Mouse (Mus musculus) spleen, adult 18-20 months (tissue): ENCODE measurements around the gene Gse1.

Source experiments
- DNase-seq, 2 experiments: peaks; one replicate each; pipeline ENCODE4 v3.0.0; 2022; ENCODE audit warnings: mixed read lengths in 2 of 2

The Gse1 gene

DNA sequence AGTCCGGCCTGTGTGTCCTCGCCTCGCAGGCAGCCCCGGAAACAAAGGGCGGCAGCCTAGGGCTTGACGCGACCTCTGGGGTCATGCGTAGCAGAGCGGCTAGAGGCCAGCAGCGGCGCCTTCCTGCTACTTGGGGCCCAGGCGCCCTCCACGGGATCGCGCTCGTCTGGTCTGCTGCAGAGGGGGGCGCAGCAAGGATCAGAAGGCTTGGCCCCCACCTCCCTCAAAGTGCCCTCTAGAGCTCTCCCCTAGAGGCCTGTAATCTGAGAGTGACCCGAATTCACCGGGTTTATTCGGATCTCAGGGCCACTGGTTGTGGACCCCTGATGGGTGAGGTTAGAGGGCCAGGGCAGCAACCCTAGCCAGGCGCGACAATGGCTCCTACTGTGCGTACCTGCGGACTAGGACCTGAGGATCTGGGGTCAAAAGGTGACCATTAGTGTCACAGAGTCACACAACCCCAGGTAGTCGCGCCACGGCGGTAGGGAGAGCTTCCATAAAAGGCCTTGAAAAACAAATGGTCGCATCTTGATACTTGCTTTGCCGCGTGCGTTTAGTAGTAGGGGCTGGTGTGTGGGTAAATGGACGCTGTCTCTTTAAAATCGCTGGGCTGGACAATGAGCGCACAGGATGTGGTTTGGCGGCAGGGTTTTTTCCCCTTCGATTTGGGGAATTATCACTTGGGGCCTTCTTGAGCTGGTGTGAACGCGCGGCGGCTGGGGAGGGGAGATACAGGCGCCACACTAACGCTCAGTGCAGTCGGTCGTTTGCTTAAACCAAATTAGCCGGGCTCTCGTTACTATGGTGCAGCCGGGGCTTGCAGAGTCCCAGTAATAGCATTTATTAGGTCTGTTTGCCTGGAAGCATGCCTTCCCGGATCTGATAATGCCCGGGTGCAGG is 258.5 kb downstream of the Gse1 start:
- peak; percentile 74 to 76 for DNase-seq

DNA sequence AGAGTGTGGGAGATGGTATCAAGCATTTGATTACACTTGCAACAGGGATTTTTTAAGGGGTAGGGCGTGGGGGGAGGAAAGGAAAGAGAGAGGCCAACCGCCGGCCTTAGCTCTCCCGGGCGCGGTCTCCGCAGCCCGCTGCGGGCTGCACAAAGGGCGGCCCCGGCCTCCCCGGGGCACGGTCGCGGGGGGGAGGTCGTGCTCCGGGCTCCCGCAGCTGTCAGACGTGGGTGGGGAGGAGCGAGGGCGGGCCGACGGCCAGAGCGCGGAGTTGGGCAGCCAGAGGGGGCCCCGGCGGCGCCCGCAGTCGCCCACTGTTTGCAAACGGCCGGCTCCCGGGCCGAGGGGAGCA is 259.1 kb downstream of the Gse1 start:
- peak in 1 of 2 experiments; percentile 62 for DNase-seq

DNA sequence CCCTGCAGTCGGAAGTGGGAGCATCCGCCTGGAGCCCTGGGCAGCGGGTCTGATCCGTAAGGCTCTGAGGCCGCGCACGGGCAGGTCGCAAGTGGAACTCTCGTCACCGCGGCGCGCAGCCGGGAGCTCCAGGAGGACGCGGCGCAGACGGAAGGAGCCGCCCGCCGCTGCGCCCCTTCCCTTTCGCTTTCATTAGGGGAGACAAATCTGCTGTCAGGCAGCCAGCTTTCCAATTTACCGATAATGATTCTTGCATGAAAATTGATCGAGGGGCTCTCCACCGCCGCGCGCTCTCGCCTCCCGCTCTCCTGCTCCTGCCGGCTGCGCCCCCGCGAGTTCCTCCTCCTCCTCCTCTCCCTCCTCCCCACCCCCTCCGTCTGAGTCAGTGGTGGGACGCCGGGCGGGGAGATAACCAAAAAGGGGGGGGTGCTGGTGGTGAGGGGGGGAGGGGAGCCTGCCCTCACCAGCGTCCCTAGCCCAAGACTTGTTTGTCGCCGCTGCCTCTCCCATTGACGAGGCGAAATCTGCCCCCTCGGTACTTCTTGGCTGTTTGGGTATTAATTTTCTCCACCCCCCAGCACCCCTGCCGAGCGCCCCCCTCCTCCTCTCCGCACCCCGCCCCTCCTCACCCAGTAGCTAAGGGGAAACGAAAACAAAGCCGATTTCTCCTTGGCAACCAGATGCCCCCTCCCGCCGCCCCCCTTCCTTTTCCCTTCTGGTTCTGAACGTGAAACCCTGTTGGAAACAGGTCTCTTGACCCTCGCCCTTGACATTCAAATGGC is 259.7 kb downstream of the Gse1 start:
- DNase-seq, result peak; percentile 67 to 70

DNA sequence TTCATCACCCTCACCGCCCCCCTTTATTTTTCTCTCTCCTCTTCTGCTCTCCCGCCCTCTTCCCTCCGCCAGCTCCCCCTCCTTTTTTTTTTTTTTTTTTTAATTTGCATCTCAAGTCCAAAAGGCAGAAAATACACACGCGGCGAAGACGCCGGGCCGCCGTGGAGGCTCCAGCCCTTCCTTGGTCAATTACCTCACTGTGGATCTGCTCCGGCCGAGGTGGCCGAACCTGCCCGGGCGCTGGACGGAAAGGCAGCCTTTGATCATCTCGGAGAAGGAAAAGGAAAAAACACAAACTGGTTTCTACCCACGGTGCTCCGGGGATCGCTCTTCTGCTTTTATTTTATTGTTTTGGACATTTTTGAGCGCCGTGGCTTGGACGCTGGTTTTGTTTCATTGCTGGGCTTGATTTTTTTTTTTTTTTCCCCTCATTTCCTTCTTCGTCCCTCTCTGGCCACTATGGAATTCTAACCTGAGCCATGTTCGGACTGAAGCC is 260.4 kb downstream of the Gse1 start:
- peak in 1 of 2 experiments; percentile 45 for DNase-seq

DNA sequence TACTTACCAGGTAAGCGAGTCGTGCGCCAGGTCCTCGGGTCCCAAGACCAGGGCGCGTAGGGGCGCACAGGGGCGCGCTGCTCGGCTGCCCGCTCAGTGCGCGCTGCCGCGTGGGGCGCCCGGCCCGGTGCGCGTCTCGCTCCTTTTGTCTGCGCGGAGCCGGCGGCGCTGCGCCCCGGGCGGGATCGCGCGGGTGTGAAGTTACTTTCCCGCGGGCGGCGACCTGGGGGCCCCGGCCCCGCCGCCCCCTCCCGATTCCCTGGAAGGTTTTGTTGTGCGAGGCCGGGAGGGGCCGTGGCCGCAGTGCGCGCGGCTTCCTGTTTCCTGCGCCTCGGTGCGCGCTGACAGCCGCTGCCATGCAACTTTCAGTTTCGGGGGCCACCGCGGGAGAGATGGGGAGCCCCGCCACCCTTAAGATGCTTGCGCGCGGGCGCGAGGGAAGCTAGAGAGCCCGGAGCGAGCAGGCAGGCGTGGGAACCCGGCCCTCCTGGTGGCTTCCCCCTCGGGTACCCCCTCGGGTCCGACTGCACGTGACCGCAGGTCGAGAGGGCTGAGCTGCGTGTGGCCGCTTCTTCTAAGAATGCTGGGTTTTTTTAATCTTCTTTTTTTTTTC is 261.0 kb downstream of the Gse1 start:
- peak; percentile 87 to 88 for DNase-seq

DNA sequence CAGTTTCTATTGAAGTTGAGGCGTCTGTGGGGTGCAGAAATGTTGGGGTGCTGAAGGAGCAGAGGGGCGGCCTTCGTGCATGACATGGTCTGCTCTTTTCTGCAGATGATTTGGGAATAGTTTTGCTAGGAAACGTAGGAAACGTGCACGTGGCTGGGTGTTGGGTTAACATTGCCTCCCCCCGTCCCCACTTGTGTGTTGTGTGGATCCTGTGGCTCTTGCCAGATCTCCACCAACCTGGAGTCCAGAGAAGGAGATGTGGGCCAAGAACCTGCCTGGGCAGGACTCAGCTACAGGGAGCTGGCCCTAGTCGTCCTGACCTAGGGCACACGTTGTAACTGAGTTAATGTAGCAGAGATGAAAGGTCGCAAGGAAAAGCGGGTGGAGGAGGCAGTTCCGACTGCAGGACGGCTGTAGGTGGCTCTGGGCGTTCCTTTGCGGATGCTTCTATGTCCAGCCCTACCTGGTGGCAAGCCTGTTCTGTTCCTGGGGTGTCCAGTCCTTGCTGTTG is 261.6 kb downstream of the Gse1 start:
- no peak for DNase-seq

DNA sequence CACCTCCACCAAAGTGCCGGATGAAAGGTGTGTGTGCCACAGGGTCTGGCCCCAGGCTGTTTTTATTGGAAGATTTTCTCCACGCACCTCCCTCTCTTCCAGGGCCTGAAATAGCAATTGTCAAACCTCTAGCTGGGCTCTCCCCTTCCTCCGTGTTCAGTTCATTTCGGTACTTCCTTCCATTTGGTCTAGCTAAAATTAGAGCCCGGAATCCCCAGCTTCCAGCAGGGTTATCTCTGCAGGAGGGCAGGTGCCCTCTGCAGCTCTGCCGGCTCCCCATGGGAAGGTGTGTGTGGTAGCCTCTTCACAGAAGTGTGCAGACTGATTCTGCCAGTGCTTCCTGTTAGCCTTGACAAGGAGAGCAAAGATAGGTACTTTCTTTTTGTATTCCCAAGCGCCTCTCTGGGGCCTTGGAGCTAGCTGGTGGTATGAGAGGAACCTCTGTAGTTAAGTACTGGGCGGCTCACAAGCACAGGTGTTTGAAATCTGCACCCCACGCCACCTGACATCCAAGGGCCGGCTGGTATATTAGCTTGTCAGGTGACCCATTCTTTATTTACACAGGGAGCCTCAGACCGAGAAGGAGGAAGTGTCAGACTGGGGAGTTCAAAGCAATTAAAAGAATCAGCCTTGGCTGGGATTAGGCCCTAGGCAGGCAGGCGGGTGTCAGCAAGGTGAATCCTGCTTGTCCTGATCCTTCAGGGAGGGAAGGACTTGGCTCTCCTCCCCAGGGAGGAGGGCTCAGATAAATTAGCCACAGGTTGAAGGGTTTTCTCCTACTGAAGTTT is 262.3 kb downstream of the Gse1 start:
- DNase-seq, result peak; percentile 36 to 45

DNA sequence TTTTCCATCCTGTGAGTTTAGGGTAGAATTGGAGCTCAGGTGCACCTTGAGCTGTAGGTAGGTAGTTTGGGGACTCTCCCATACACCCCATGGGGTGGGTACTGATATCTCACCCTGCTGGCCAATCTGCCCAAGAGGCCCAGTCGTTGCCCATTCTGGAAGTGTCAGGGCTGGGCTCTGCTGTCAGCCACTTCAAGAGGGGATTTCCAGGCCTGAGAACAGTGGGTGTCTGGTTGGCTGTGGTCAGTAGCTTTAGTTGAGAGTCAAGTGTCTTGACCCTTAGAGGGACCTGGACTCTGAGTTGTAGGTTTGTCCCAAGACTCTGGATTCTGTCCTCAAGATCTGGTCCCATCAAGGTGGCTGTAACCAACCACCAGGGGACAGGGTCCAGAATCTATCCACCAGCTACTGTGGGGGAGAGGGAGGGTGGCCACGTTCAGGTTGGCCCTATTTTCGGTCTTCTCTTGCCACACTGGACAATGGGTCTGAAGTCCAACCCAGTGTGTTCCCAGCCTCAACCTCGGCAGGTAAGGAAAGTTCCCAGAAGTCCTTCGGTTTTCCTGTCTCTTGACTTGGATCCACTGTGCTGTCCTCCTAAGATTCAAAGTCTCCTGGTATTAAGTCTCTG is 263.0 kb downstream of the Gse1 start:
- DNase-seq, result no peak

DNA sequence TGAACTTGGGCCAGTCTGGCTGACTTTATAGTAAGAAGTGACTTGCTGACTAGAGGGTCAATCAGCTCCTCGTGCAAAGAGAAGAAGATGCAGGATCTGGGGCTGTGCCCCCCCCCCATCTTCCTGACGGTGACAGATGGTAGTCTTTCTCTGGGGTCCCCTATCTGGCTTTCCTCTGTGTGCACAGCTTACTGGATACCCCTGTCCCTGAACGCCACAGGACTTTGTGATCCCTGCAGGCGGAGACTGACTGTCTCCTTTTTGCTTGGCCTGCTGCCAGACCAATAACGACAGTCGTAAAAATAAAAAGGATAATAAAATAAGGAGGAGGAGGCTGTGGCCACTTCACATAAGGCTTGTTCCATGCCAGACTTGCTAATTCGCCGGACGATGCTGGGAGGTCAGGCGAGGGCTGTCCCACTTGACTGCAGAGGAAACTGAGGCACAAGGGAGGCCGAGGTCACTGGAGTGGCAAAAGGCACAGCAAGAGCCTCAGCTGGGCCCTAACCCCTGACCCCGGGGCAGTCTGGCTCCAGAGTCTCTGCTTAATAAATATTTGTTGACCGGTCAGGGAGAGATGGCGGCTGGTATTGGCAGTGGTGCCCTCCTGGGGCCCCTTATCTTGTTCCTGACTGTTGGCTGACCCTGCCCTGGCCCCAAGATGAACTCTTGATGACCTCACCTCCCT is 264.1 kb downstream of the Gse1 start:
- DNase-seq, result no peak

DNA sequence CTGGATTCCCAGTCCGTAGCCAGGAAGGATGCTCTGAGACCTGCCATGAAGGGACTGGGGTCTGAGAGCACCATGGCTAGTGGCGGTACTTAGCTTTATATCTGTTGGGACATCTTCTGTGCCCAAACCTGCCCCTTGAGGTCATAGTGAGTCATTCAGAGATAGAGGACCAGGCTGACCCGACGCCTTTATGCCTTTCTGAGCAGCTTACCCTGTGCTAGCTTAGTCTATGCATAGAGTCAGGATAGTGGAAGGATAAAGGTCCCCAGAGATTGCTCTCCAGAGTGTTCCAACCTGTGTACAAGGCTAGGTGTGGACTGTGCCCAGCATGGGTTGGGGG is 264.6 kb downstream of the Gse1 start:
- DNase-seq, result no peak

DNA sequence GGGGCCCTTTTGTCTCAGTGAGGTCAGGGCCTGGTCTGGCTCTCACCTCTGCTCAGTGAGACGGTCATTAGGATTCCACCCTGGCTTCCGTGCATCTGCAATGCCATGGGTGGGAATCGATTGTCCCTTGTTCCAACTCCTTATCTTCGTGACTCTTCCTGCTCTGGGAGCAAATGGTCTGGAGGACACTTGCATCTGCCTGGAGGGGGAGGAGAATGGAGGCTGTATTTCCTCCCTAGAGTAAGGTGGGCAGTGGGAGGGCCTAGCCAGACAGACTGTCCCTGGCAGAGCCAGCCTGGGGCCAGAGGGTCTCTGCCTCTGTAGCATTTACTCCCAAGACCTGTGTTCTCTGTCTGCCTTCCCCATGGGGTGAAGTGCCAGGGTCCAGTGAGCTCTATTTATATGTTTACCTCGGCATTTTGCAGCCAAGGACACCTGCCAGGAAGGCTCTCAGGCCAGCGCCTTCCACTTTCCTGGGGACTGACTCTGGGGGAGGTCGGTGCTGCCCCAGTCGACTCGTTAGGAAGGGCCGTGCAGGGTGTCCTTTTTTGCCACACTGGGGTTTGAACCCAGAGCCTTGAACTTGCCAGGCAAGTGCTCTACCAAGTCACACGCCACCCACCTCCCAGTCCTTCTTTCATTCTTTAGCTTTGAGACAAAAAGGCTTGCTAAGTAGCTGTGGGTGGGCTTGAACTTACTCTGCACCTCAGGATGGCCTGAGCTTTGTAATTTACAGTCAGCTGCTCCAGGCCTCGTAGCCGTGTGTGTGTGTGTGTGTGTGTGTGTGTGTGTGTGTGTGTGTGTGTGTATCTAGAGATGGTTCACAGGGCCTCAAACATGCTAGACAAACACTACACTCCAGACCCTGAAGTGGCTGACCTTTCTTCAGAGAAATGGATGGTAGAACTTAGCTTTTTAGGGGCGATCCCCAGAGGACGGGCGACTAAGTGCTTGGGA is 265.5 kb downstream of the Gse1 start:
- no peak for DNase-seq

DNA sequence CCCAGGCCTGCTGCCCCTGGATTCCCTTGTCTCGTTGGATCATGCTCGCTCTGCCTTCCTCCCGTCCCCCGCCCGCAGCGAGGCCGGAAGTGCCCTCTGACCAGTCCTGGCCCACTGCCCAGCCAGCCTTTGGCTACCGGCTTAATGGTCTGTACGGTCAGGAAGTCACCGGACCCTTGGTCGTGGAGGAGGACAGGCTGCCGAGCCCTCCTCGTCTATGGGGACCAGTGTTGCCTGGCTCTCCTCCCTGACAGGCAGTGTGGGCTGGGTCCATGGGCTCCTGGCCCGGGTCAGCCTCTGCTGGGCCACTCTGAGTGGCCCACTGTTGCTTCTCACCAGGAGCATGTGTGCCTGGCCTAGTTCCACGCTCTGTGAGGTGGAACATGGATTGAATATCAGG is 266.6 kb downstream of the Gse1 start:
- DNase-seq, result peak; percentile 44 to 50

DNA sequence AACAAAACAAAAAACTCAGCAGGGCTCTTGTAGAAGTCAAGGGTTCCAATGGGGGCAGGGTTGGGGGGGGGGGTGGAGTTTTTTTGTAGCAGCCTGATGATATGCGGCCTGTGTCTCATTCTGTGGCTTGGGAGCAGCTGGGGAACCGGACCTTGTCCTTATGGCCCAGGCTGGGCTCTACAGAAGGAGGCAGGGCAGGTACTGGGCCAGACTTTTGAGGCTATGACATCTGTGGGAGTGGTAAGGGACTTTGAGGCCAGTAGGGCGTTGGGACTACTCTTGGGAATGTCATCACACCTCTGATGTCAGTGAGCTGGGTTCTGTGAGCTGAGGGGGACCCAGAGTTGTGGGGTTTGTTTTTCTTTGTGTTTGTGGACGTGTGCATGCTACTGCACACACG is 267.2 kb downstream of the Gse1 start:
- DNase-seq, result no peak

DNA sequence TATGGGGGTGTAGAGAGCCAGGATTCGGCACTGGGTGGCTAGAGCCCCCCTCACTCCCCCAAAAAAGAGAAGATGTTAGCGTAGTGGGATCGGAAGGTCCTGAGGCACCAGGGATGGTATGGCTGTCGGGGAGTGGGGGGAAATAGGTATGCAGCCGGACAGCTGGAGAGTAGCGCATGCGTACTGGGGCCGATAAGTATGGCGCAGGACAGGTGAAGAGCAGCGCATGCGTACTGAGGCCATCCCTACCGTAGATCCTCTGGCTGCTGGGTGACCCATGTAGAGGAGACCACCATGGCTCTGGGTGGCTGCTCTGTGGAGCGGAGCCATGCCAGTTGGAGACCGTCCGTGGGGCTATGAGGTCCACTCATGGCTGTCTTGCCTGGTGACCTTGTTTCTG is 268.2 kb downstream of the Gse1 start:
- no peak for DNase-seq

DNA sequence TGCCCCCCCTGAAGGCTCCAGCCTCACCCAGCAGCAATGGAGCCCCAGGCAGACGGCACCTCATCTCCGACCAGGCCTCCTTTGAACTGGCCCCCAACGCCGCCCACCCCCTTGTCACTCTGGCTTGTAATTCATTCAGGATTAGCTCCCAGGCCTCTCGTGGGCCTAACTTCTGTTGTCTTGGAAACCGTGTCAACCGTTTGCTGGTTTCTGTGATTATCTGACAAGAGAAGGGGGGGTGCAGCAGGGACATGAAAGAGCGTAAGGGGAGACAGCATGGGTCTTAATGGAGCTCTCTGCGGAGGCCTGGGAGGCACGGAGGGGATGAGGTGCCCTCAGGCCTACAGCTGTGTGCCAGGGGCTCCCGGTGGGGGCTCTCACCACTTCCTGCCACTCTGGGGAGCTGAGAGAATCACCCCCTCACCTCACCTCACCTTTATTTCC is 269.3 kb downstream of the Gse1 start:
- DNase-seq, result no peak

DNA sequence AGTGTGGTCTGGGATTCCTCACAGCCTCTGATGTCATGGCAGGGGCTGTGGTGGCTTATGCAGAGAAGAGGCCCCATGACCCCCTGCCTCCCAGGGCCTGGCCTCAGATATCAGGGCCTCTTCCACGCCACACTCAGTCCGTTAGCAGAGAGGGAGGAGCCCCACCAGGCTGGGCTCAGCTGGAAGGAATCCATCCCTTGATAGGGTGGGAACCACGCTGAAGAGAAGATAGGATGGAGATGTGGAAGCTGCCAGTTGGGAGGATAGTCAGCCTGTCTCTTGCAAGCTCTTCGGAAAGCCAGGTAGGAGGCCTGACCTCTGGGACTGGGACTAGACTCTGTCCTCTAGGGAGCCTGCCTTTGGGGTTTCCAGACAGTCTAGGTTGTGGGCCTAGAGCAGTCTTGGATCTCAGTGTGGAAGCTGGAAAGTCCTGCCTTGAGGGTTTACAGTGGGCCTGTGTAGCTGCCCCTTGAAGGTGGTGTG is 270.1 kb downstream of the Gse1 start:
- no peak for DNase-seq

DNA sequence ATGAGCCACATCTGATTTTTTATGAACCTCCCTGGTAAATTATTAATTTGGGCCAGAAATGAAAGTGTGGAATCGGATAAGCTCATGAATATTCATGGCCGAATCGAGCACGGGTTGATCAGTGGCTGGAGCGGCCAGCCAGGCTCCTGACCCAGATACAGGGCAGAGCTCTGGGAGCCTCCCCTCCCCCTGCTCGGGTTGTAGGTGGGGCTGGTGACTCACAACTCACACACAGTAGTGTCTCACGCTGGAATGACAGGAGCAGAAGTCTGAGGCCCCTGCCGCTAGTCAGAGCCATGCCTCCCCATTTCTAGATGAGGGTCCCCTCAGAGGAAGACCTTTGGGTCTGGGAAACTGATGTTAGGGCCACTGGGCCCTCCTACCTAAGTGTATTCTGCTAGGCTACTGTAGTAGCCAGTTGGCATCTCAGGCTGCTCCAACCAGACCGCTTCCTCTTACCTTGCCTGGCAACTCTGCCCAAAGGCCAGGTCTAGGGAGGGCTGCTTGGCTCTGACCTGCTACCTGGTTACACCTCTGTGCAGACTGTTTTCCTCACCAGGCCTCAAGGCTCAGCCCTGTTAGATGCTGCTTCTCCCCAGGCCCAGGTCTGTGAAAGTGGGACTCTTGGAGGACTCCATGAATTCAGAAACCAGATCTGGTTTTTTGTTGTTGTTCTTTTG is 270.8 kb downstream of the Gse1 start:
- no peak for DNase-seq

DNA sequence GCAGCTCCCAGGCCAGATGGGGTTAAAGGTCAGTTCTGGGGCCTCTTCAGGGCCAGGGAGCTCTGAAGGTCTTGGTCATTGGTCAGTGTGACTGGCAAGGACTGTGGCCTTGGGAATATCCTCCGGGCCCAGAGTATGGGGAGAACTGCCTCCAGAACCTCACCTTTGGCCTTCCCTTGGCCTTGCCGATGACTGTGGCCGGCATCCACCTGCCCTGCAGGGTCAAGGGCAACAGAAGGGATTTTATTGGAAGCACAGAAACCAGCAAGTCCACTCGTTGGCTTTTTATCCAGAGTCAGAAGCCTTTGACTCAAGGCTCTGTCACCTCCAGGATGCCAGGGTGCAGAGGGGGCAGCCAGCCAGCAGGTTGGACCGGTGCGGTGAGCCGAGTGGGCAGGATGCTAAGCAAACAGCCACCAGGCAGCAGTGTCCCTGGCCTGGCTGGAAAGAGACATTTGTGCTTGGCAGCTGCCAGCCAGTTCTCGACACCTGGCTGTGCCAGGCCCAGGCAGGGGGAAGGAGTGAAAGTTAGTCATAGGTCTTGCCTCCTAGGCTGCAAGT is 272.5 kb downstream of the Gse1 start:
- DNase-seq, result no peak

DNA sequence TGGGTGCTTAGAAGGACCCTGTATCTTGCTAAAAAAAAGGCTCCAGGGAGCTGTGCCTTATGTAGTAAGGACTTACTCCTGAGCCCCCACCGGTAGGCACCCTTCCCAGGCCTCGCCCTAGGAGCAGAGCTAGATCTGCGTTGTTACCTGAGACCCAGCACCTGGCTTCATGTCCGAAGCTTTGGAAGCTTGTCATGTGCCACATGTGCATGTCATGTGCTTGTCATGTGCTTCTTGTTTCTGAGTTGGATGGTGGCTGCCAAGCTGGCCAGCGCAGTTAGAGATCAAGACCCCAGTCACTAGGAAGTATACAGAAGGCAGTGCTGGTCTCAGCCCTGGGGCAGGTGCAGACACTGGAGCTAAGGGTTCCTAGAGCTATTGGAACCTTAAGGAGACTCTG is 273.2 kb downstream of the Gse1 start:
- no peak for DNase-seq
